Mouse (Mus musculus): ENCODE data around the gene Rasgrp4.

Gene Rasgrp4

DNA sequence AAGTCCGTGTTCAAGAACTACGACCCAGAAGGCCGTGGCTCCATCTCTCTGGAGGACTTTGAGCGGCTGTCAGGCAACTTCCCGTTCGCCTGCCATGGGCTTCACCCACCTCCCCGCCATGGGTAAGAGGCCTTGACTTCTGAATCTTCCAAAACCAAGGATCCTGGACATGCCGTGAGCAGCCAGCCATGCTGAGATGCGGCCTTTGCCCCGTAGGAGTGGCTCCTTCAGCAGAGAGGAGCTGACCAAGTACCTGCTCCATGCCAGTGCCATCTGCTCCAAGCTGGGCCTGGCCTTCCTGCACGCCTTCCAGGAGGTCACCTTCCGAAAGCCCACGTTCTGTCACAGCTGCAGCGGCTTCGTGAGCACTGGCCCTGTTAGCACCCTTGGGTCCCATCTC, 14.1 kb downstream of the Rasgrp4 start:
- DNase-seq: no peak

DNA sequence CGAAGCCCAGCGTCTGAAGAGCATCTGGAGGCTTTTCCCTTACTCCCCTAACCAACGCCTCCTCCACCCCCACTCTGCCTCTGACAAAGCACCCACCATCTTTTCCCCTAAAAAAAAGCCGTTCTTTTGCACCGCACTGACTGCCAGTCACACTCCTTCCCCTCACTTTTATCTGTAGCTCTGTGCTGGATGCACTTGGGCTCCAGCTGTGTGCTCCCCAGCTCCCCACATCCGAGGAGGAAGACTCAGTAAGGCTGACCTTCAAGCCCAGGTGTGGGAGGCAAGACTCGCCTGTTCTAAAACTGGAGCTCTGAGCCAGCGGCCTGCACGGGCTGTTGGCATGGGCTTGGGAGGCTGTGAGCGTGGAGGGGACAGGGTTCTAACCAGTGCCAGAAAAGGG, 16.8 kb downstream of the Rasgrp4 start:
- no peak for DNase-seq

DNA sequence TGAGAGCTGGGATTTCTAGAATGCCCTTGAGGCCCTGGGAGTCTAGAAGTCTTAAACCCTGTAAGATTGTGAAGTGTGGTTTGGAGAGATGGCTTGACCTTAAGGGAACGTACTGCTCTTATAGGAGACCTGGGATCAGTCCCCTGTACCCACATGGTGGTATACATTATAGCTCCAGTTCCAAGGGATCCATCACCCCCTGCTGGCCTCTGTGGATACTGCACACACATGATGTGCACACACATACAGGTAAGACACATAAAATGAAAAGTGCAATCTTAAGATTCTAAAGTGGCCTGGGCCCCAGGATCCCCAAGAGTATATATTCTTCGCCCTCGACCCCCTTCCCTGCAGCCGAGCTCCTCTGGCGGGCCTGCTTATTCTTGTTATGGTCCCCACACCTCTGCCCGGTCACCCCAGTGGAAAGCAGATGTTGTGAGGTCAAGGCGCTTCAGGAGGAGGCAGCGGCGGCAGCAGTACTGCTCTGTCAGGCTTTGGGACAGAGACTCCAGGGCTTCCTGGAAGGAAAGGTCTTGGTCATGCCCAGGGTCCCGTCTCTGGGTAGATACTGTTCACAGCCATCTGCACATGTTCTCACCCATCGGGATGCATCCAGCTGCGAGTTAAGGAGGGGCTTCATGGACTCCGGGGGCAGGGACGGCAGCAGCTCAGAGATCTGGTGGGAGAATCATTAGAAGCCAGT, 19.5 kb downstream of the Rasgrp4 start:
- DNase-seq: peak; percentile 61

DNA sequence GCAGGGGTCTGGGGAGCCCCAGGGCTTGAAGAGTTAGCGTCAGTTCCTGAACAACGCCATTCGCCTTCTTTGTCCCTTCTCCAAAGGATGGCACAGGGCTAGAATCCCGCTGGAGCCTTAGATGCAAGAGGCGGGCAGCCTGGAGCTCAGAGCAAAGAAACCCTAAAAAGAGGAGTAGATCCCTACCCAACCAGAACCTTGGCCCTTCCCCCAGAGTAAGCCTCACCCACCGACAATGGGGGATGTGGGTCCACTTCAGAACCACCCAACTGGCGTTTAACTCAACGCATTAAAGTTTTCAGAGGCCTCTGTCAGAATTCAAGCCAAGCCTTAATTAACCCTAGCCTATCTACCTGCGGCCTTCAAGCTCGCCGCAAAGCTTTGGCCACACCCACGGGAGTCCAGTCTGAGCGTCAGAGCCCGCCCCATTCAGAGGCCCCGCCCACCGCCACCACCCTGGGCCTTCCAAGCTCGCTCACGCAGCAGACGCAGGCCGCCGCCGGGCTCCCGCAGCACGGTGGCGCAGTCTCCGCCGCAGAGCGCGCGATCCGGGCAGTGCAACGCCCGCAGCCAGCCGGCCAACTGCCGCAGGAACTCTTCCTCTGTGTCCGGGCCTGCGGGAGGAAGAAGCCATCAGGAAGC, 20.7 kb downstream of the Rasgrp4 start:
- peak; percentile 92 for DNase-seq

DNA sequence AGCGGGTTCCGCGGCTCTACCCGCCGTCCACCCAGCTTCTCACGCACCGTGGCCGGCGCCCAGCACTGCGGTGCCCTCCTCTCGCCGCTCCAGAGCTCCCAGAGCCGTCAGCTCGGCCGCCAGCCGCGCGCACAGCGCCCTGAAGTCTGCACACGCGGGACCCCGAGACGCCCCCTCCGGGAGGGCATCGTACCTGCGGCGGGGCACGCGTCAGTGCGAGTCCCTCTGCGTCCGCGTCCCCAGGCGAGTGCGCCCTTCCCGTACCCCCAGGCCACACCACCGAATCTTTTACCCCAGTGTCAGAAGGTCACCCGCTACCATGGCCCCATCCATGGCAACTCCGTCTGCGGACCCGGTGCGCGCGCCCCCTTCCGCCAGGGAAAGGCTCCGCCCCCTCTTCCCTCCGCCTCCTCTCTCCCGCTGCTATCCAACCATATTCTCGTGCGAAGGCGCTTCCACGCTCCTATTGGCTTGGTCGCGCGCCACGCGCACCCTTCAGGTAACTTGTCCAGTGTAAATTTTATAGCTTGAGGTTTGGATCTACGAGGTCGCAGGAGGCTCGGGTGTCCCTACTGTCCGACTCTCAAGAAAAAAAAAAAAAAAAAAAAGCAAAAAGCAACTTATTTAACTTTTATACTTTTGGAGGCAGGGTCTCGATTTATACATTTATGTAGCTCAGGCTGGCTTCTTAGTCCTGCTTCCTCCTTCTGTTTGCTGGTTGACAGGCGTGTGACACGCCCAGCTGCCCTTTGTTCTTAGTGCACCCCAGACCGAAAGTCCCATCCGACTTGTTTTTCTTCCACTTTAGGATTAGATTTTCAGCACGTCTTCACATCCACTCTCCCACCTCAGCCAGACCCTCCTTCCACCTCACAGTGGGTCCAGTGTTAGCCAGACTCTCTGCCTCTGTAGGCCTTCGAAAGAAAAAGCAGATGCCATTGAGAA, 21.5 kb downstream of the Rasgrp4 start, which contains the start of gene Fam98c:
TSS of gene Fam98c (minus strand) at position 397 of the 945 bp plus-strand sequence.
- peak; percentile 92 for DNase-seq

DNA sequence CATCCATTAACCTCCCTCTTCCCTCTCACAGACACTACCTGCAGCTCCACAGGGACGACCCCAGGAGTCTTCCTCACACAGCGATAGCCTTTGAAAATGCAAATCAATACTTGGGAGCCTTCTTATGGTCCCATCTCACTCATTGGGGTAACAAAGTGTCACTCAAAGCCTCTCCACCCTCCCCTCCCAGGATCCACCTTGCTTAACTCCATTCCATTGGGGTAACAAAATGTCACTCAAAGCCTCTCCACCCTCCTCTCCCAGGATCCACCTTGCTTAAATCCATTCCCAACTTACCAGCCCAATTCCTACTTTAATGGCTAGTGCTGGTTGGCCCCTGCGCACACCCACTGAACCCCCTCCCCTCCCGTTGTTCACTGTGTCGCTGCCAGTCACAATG, 23.6 kb downstream of the Rasgrp4 start:
- no peak for DNase-seq

DNA sequence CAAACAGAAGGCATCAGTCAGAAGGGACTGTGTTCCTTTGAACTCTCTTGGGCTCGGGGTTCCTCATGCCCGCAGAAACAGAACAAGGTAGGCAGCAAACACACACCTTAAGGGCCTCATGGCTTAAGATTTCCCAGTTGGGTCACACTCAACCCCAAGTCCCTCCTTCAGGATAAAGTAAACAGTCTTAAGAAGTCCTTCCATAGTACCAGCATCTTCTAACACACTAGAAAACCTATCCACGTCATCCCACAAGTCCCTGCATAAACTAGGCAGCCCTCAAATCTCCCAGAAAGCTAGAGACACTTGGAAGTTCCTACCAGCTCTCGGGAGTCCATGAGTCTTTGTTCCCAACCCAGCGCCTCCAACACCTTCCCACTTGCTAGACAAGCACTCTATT, 27.6 kb downstream of the Rasgrp4 start:
- DNase-seq: no peak

DNA sequence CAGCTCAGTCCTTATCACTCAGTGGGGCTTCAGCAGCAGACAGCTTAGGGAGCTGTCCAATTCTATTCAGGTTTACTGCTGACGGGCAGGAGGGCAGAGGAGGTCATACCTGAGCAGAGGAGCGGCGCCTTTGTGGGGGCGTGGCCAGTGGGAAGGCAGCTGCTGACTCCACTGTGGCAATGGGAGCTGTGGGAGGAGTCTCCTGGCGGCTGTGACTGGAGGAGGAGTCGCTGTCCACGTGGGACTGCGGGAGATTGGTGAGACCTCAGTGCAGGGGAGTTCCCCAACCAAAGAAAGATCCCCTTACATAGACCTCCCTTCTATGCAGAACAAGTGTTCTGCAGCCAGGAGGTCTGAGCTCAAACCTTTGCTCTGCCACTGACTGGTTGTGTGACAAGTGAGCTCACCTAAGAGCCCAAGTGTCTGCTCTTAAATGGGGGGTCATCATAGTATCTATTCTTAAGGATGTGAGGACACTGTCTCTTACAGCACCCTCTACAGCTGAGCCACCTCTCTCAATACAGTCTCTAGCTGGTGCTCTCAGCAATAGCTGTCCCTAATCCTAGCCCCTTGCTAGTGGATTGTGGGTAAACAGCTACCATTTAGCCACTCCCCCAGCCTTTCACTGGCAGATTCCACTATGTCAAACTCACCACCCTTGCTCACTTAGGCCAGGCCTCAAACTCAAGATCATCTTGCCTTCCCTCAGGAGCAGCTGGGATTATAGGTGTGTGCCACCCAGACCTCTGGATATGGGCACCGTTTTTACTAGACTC, 28.3 kb downstream of the Rasgrp4 start:
- DNase-seq: no peak

DNA sequence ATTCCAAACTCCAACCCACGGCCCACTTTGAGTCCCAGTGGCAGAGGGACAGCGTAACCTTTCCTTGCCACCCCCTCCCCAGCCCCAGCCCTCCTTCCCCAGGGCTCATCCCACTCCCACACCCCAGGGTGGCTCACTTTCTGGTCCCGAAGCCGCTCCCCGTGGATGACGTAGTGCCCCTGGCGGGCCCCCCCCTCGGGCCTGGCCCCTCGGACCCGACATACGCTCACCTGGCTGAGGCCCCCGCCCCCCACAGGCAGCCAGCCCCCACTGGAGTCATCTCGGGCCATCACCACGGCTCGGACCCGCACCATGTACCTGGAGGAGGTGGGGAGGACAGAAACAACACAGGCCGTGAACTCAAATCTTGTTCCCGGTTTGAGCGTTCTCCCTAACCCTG, 33.0 kb downstream of the Rasgrp4 start:
- peak; percentile 38 for DNase-seq

DNA sequence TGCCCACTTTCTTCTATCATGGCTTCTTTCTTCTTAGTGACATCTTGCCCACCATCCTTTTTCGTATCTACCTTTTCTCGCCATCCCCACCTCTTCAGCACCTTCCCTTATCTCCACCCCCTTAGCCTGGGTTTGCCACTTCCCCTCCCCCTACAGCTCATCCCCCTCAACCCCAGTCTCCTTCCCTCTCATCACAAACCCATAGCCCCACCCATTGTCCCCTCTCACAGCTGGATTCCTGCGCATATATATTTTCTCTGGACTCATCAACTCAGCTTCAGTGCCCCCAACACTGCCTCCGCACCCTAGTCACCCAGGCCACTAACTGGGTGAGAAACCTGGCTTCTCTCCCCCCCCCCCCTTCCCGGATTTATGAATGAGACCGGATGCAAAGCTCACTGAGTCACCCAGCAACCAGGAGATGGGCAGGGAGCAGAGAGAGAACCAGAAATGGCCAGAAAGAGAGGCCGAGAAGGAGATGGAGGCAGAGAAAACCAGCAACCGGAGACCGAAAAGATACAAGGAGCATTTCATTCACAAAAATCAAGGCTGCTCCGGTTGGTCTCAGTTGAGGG, 33.6 kb downstream of the Rasgrp4 start:
- DNase-seq: no peak

DNA sequence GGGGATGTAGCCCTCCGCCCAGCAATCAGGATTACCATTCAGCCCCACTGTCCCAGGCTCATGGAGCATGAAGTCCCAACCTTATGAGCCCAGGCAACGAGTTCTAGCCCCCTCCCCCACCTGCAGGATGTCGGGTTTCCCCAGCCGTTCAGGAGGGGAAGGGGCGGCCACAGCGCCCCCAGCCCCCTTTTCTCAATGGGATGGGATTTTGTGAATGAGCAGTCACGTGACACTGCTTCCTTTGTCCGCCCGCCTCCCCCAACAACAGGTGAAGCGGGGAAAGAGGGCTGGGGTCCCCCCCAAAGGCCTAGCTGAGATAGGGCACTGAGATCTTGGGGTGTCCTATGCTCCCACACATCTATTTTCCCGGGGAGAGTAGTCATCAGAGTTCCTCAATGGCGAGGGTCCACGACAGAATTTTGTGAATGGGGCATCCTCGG, 34.2 kb downstream of the Rasgrp4 start:
- peak; percentile 69 for DNase-seq

DNA sequence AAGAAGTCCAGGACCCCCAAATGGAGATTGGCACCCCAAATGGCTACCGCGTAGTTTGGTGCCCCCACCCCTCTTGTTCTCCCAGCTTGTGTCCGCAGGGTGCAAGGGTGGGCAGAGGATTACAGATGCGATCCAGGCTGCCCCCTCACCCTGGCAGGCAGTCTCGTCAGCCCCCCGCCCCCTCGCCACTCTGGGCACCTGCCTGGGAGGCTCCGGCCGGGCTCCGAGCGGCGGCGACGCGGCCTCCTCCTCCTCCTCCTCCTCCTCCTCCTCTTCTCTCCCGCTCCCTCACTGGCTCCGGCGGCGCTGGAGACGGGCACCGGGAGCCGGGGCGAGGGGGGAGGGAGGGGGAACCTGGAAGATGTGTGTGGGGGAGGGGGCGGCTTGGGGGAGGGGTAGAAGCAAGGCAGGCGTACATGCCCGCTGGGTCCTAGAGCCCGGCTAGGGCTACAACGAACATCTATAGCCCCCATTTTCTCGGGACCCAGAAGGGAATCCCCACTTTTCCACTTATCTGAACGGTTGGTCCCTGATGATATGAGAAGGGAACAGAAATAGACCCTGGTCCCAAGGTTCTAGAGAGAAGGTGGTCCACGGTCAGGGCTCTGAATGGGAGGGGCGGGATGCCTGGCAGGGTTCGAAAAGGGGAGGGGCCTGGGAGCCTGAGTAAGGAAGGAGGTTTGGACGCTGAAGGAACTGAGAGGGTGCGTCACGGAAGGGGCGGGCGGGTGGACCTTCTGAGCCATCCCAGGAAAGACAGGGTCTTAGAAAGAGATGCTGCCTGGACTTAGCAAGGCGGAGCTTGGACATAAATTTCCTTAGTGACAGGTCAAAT, 34.8 kb downstream of the Rasgrp4 start:
- peak; percentile 88 for DNase-seq

DNA sequence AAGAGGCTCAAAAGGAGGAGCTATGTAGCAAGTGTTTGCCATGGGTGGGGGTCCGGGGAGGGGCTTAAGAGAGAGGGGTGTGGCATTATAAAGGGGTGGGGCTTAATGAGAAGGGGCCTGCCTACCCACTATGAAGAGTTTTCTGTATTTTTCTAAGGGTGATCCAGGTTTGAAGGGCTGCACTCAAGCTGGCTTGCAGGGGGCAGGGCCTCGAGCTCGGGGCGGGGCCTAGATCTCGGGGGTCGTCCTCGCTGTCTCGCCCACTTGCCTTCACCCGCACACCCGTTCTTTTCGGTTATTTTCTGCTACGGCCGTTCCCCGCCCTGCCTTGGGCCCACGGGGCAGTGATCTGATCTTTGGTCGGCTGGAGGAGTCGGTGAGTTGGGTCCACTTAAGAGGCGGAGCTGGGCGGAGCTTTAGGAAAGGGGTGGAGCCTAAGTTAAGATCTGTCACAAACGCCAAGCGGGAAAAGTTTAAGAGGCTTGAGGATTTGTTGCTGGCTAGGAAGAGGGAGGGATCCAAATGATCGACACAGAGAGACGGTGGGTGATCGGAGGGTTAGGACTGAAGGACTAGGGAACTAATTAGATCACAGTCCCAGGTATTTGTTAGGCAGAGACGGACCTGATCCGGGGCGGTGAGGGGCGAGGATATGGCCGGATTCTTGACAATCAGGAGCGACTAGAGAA, 35.6 kb downstream of the Rasgrp4 start, which contains the start of the genes Ggn and Spred3:
TSS of gene Ggn (plus strand) at position 145 of the 689 bp plus-strand sequence.
TSS of gene Spred3 (minus strand) at position 346 of the 689 bp plus-strand sequence.
- DNase-seq: peak; percentile 79

DNA sequence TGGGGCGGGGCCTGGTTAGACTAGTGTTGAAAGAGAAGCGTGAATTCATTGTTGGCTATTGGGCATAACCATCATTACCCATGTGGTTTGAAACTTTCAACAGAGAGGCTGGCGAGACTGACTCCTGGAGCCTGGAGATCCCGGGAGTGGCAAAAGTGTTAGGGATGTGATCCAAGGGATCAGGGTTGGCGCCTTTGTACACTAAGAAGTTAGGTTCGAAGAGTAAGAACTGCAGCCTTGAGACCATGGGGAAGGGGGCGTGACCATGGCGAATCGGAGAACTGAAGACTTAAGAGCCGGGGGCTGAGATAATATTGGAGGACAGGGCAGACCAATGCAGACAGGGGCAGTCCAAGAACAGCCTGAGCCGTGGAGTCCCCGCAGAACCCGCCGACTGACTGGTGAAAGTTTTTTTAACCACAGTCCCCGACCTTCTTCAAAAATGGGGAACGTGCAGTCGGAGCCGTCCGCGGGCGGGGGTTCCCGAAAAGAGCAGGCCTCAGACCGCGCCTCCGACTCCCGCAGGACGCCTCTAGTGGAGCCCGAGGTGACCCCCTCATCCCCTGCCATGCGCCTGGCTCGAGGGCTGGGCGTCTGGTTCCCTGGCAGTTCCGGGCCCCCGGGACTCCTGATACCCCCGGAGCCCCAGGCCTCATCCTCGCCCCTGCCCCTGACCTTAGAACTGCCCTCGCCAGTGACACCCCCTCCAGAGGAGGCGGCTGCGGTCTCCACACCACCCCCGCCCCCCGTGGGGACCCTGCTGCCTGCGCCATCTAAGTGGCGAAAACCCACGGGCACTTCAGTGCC, 36.3 kb downstream of the Rasgrp4 start:
- DNase-seq: peak; percentile 56

DNA sequence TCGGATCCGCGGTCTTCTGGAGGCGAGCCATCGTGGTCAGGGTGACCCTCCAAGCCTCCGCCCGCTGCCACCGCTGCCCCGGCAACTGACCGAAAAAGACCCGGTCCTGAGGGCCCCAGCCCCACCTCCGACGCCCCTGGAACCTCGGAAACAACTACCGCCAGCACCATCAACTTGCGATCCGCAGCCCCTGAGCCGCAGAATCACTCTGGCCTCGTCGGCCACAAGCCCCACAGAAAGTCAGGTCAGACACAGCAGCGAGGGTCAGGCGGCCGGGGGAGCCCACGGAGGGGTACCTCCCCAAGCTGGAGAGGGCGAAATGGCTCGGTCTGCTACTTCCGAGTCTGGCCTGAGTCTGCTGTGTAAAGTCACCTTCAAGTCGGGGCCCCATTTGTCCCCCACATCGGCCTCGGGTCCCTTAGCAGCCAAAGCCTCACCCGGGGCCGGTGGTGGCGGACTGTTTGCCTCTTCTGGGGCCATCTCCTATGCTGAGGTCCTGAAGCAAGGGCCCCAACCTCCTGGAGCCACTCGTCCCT, 37.0 kb downstream of the Rasgrp4 start:
- peak; percentile 37 for DNase-seq

DNA sequence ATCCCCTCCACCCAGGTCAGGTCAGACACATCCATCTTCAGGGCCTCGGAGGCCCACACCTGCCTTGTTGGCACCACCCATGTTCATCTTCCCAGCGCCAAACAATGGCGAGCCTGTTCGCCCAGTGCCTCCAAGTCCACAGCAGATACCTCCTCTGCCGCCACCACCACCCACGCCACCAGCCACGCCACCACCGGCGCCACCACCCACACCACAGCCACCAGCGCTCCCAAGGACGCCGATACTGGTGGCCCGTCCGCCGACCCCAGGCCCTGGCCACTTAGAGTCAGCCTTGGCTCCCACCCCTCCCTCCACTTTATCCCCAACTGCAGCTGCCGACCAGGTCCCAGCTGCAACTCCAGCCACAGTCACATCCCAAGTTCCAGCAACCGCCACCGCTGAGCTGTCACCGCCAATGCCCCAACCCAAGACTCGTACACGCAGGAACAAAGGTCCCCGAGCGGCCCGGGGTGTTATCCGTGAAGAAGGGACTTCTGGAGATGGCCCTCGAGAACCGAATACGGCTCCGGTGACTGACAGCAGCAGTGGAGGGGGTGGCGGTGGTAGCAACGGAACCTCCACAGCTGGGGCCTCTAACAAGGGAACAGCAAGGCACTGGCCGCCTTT, 37.9 kb downstream of the Rasgrp4 start:
- peak; percentile 33 for DNase-seq

DNA sequence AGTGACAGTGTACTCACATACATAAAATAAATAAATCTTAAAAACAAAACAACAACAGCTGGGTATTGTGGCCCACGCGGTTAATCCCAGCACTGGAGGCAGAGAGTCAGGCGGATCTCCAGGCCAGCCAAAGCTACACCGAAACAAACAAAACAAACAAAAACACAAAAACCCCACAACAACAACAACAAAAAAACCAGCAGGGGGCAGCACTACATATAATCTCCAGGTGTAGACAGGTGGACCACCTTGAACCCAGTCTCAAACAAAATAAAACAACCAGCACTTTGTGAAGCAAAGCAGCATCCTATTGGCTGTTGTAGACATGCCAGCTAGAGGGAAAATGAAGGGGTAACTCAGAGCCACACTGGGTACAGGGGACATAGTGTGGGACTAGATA, 43.5 kb downstream of the Rasgrp4 start:
- DNase-seq: peak; percentile 59

DNA sequence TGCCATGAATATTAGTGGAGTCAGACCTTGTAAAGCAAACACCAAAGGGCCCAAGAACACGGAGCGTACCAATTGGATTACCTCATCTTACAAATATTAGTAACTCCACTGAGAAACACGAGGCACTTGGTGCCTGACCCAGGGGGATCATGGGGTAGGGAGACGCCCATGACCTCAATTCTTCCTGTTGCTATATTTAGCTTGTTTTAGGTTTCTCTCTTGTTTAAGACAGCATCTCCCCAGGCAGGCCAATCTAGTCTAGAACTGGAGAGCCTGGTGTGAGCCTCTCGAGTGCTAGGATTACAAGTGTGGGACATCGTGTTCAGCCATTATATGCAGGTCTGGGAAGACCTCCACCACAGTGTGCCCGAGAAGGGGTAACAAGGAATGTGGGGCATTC, 44.7 kb downstream of the Rasgrp4 start:
- DNase-seq: peak; percentile 41
